Mouse (Mus musculus): ENCODE measurements around the gene Tgfb1. TPM values are rescaled to one million over a fixed set of nuclear protein-coding genes. Genes with fewer than 3 reads are reported as not detected.
A peak's percentile ranks its signal among the peaks of the same experiment; 100 is the strongest.

Tgfb1 gene
- polyA plus RNA-seq, 1 experiment from 2014 or later, result 1.1 TPM

DNA sequence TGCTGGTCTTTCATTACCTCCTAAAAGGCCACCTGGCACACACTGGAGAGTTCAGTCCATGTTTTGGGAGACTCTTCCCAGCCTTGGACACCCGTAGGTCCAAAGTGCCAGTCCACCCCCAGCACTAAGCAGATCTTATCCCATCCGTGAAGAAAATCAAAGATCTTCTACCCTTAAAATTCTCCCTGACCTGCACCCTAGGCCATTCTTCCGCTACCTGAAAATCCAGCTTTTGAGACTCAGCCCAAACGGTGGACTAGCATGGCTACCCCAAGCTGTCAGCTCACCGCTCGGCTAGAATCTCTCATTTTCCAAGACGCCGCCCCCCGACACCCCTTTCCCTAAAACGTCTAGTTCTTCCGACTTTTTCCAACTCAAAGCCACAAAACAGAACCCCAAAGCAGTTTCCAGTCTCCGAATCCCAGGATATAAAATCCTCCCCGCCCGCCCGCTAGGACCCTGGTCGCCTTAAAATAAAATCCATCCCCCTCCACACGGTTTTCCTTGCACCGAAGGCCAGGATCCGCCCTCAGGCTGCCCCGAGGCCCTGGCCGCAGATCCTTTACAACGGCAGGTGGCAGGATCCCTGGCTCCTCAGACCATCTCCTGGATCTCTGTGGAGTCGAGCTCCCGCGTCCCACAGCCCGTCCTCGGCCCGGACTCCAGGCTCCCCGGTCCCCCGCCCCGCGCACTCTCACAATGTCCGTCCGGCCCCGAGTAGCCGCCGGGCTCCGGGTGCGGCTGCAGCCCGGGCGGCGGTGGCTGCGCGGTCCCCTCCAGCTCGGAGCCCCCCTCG is 67.0 kb downstream of the Tgfb1 start:
- ATAC-seq (ENCODE audit: low FRiP score, low TSS enrichment), result no peak
- Histone ChIP-seq H3K4me3 (replicated peaks; ENCODE audit: low read depth, low read length) (peak overlapping the region; percentile 96), H3K9me3 (ENCODE audit: control insufficient read depth, low read length) (no peaks in the 10 kb centered on the region), H3K27ac (replicated peaks; ENCODE audit: low read depth, low read length) (peak overlapping the region; percentile 97), H3K36me3 (ENCODE audit: control insufficient read depth, insufficient read depth, low read length) (peaks cover 32% of the 10 kb centered on the region), H3K4me2 (ENCODE audit: low read length) (peak overlapping the region; percentile 85), H3K9ac (replicated peaks; ENCODE audit: low read length) (peak overlapping the region; percentile 96), H3K4me1 (ENCODE audit: control insufficient read depth, insufficient read depth, low read length) (peaks cover 19% of the 10 kb centered on the region), H3K27me3 (ENCODE audit: control insufficient read depth, insufficient read depth, low read length) (no peaks in the 10 kb centered on the region)
- WGBS, result under 1% methylated on average over 46 of the region's 46 CpGs
- peak; percentile 61 for DNase-seq

DNA sequence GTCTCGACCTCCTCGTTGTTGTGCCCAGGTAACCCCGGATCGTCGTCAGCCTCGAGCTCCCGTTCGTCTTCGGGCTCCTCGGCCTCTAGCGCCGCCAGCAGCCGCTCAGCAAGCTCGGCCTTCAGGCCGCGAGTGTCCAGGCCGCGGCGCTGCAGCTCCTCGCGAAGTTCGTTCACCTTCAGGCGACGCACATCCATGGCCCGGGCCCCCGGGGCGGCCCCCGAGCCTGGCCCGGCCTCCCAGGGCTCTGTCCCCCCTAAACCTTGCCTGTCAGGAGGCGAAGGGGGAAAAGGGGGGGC is 67.6 kb downstream of the Tgfb1 start:
- no peaks in the 10 kb centered on the region for H3K27me3 ChIP-seq (ENCODE audit: control insufficient read depth, insufficient read depth, low read length)
- WGBS, result 1% methylated on average over 30 of the region's 30 CpGs

More for the DNA sequence above, 67.6 kb downstream of the Tgfb1 start:
- DNase-seq, result no peak
- peak overlapping the region; percentile 96 for H3K9ac ChIP-seq (replicated peaks; ENCODE audit: low read length)
- peak overlapping the region; percentile 96 for H3K4me3 ChIP-seq (replicated peaks; ENCODE audit: low read depth, low read length)
- peak overlapping the region; percentile 85 for H3K4me2 ChIP-seq (ENCODE audit: low read length)
- H3K27ac ChIP-seq (replicated peaks; ENCODE audit: low read depth, low read length), result peak overlapping the region; percentile 97
- no peak for ATAC-seq (ENCODE audit: low FRiP score, low TSS enrichment)
- H3K9me3 ChIP-seq (ENCODE audit: control insufficient read depth, low read length), result no peaks in the 10 kb centered on the region
- peaks cover 26% of the 10 kb centered on the region for H3K36me3 ChIP-seq (ENCODE audit: control insufficient read depth, insufficient read depth, low read length)
- peaks cover 19% of the 10 kb centered on the region for H3K4me1 ChIP-seq (ENCODE audit: control insufficient read depth, insufficient read depth, low read length)

Other genes with a start within 250 kb of the Tgfb1 start
- gene Ceacam1, start 209.4 kb upstream of the Tgfb1 start, polyA plus RNA-seq (2014; fragmentation: Nextera tagmentation; extraction: Ambion mirVana), result 0.24 and 0.63 TPM in 2 replicates
- 0.16 and 0.24 TPM in 2 replicates for gene Ceacam2, start 147.1 kb upstream of the Tgfb1 start, polyA plus RNA-seq (2014; fragmentation: Nextera tagmentation; extraction: Ambion mirVana)
- gene Erich4, start 71.1 kb upstream of the Tgfb1 start, polyA plus RNA-seq (2014; fragmentation: Nextera tagmentation; extraction: Ambion mirVana), result not detected in 2 replicates
- 40.4 and 44.9 TPM in 2 replicates for gene Dmac2, start 67.6 kb upstream of the Tgfb1 start, polyA plus RNA-seq (2014; fragmentation: Nextera tagmentation; extraction: Ambion mirVana)
- gene B3gnt8, start 60.3 kb upstream of the Tgfb1 start, polyA plus RNA-seq (2014; fragmentation: Nextera tagmentation; extraction: Ambion mirVana), result 0.30 and 0.50 TPM in 2 replicates
- 40.6 and 46.3 TPM in 2 replicates for gene Bckdha, start 28.0 kb upstream of the Tgfb1 start, polyA plus RNA-seq (2014; fragmentation: Nextera tagmentation; extraction: Ambion mirVana)
- 38.3 and 41.3 TPM in 2 replicates for gene Exosc5, start 27.8 kb upstream of the Tgfb1 start, polyA plus RNA-seq (2014; fragmentation: Nextera tagmentation; extraction: Ambion mirVana)
- 32.8 and 46.5 TPM in 2 replicates for gene Tmem91, start 11.8 kb upstream of the Tgfb1 start, polyA plus RNA-seq (2014; fragmentation: Nextera tagmentation; extraction: Ambion mirVana)
- gene B9d2, start 6.2 kb upstream of the Tgfb1 start, polyA plus RNA-seq (2014; fragmentation: Nextera tagmentation; extraction: Ambion mirVana), result 44.3 and 47.9 TPM in 2 replicates
- gene Ccdc97, start 32.1 kb downstream of the Tgfb1 start, polyA plus RNA-seq (2014; fragmentation: Nextera tagmentation; extraction: Ambion mirVana), result 38.3 and 47.7 TPM in 2 replicates
- gene Hnrnpul1, start 67.8 kb downstream of the Tgfb1 start, polyA plus RNA-seq (2014; fragmentation: Nextera tagmentation; extraction: Ambion mirVana), result 52.1 and 61.6 TPM in 2 replicates
- 9.3 and 20.2 TPM in 2 replicates for gene Axl, start 101.7 kb downstream of the Tgfb1 start, polyA plus RNA-seq (2014; fragmentation: Nextera tagmentation; extraction: Ambion mirVana)
- gene Cyp2s1, start 129.9 kb downstream of the Tgfb1 start, polyA plus RNA-seq (2014; fragmentation: Nextera tagmentation; extraction: Ambion mirVana), result 1.4 and 2.1 TPM in 2 replicates
- gene Cyp2b10, start 210.6 kb downstream of the Tgfb1 start, polyA plus RNA-seq (2014; fragmentation: Nextera tagmentation; extraction: Ambion mirVana), result not detected in 2 replicates